Mouse (Mus musculus): ENCODE measurements at regions not wholly inside any gene's neighbourhood (a gene's known extent, or its start where the extent isn't known, plus 50 kb on each side); places are given as distances from the start of the nearest gene placed in this dataset.

GRCm38 (mm10) chr11:112889760-112890159 lies 107.7 kb downstream of the Sox9 start:
- DNase-seq = no peak

GRCm38 (mm10) chr11:112897597-112897996 lies 115.6 kb downstream of the Sox9 start:
- no peak for DNase-seq

- DNase-seq = no peak
Observed at GRCm38 (mm10) chr11:112902618-112903017, 120.6 kb downstream of the Sox9 start.

- no peak for DNase-seq
Observed at GRCm38 (mm10) chr11:112910309-112910708, 128.3 kb downstream of the Sox9 start.

GRCm38 (mm10) chr11:112912875-112913274 lies 130.9 kb downstream of the Sox9 start:
- no peak for DNase-seq

- DNase-seq = no peak
Observed at GRCm38 (mm10) chr11:112916923-112917322, 134.9 kb downstream of the Sox9 start.

GRCm38 (mm10) chr11:112920131-112920530 lies 138.1 kb downstream of the Sox9 start:
- DNase-seq = no peak

- no peak for DNase-seq
Observed at GRCm38 (mm10) chr11:112924577-112924976, 142.6 kb downstream of the Sox9 start.

GRCm38 (mm10) chr11:112925140-112925539 lies 143.1 kb downstream of the Sox9 start:
- peak; percentile 54 to 63 for DNase-seq

GRCm38 (mm10) chr11:112926330-112927025 lies 144.5 kb downstream of the Sox9 start:
- DNase-seq = peak; percentile 83 to 84

GRCm38 (mm10) chr11:112930186-112930808 lies 148.3 kb downstream of the Sox9 start:
- DNase-seq = no peak

GRCm38 (mm10) chr11:112938035-112938434 lies 156.0 kb downstream of the Sox9 start:
- peak; percentile 24 to 30 for DNase-seq

- DNase-seq = no peak
Observed at GRCm38 (mm10) chr11:112951421-112951820, 169.4 kb downstream of the Sox9 start.

- DNase-seq = no peak
Observed at GRCm38 (mm10) chr11:112952356-112952755, 170.3 kb downstream of the Sox9 start.

- DNase-seq = peak; percentile 42 to 66
Observed at GRCm38 (mm10) chr11:112953491-112953890, 171.5 kb downstream of the Sox9 start.

- no peak for DNase-seq
Observed at GRCm38 (mm10) chr11:112956748-112957440, 174.9 kb downstream of the Sox9 start.

GRCm38 (mm10) chr11:112959609-112960008 lies 177.6 kb downstream of the Sox9 start:
- DNase-seq = no peak

- DNase-seq = peak; percentile 85 to 88
Observed at GRCm38 (mm10) chr11:112973286-112973685, 191.3 kb downstream of the Sox9 start.

- DNase-seq = no peak
Observed at GRCm38 (mm10) chr11:112974893-112975292, 192.9 kb downstream of the Sox9 start.

GRCm38 (mm10) chr11:112976914-112977785 lies 195.1 kb downstream of the Sox9 start:
- peak; percentile 40 to 51 for DNase-seq

- no peak for DNase-seq
Observed at GRCm38 (mm10) chr11:112978884-112979283, 196.9 kb downstream of the Sox9 start.

GRCm38 (mm10) chr11:112979413-112979812 lies 197.4 kb downstream of the Sox9 start:
- DNase-seq = no peak
